Mouse (Mus musculus): Measurements from ENCODE around the gene Ulk3.

The Ulk3 gene

DNA sequence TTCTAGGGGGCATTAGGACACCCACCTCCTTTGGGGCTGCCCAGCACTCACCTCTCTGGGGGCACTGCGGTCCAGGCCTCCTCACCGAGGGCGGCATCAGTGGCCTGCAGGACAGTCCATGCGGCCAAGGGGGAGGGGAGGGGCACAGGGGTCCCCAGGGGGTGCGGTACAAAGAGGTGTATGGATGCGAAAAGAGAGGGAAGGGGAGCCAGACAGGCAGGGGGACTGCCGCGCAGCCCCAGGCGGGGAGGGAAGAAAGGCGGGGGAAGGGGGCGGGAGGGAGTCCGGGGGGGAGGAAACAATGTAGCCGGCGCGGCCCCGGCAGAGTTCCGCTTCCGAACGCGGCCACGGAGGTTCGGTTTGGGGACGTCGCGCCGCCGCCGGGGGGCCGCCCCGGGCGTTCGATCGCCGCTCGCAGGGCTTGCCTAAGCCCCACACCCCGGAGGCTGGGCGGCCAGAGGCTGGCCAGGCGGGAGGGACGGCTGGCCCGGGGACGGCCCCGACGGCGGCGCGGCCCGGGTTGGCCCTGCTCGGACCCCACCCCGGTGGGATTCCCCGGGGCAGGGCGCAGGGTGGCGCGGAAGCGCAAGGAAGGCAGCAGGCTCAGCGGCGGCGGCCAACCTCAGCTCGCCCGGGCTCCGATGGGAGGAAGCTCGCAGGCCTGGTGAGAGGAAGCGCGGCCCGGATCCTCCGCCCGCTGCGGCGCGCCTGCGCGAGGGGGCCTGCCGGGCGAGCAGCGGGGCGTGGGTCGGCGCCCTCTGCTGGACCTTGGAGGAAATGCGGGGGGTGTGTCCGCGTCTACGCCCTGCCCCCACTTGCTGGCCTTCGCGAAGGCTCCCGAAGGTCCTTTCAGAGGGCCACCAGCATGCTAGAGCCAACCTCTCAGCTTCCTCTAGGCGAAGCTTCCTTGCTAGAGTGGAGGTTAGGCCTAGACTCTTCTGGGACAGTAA, 56.0 kb downstream of the Ulk3 start:
- peak; percentile 78 for DNase-seq (ENCODE audit: low read depth)

All from c-Kit-positive CD71-negative TER-119-negative erythroid progenitor cells, embryonic 14.5 days (primary cell).